Mouse (Mus musculus) midbrain, postnatal 0 days (tissue): Measurements from ENCODE around the gene Ctrc. TPM values are rescaled to one million over a fixed set of nuclear protein-coding genes. Genes with fewer than 3 reads are reported as not detected.

Experiments used
- ATAC-seq: fragments of 200-750 bp; cut with Nextera tagmentation; 2 replicates; pipeline ENCODE4 v1.8.0; 2017; ENCODE audit warnings: moderate number of reproducible peaks, mild to moderate bottlenecking, moderate TSS enrichment, moderate library complexity; ENCODE audit not compliant: low FRiP score
- DNase-seq: peaks from one replicate; pipeline ENCODE4 v3.0.0-alpha.2; 2015; ENCODE audit warnings: low spot score
- H3K27ac ChIP-seq: fragments of 300-500 bp; sonication (generic); 2 replicates; pipeline ENCODE4 v1.5.1; 2014; ENCODE audit warnings: low read depth, mild to moderate bottlenecking, low read length, mixed read lengths
- H3K27me3 ChIP-seq: fragments of 300-500 bp; sonication (generic); 2 replicates; pipeline ENCODE4 v1.6.1; 2014; ENCODE audit warnings: low read length, control low read depth, mixed read lengths; ENCODE audit not compliant: insufficient read depth
- H3K36me3 ChIP-seq: fragments of 300-500 bp; sonication (generic); 2 replicates; pipeline ENCODE4 v1.6.1; 2014; ENCODE audit warnings: low read length, control low read depth, mixed read lengths; ENCODE audit not compliant: insufficient read depth
- H3K4me1 ChIP-seq: fragments of 300-500 bp; sonication (generic); 2 replicates; pipeline ENCODE4 v1.6.1; 2014; ENCODE audit warnings: mild to moderate bottlenecking, control low read depth, antibody characterized with exemption, low read length, mixed read lengths; ENCODE audit not compliant: insufficient read depth
- H3K4me2 ChIP-seq: fragments of 300-500 bp; sonication (generic); 2 replicates; pipeline ENCODE4 v1.6.1; 2014; ENCODE audit warnings: low read depth, mild to moderate bottlenecking, low read length, mixed read lengths; ENCODE audit not compliant: poor library complexity, severe bottlenecking
- H3K4me3 ChIP-seq: fragments of 300-500 bp; sonication (generic); 2 replicates; pipeline ENCODE4 v1.5.1; 2014; ENCODE audit warnings: low read depth, mild to moderate bottlenecking, low read length, moderate library complexity
- H3K9ac ChIP-seq: fragments of 300-500 bp; sonication (generic); replicated peaks from 2 replicates; pipeline ENCODE4 v1.6.1; 2014; ENCODE audit warnings: mild to moderate bottlenecking, low read length, moderate library complexity, mixed read lengths; ENCODE audit not compliant: poor library complexity, severe bottlenecking
- H3K9me3 ChIP-seq: fragments of 300-500 bp; sonication (generic); 2 replicates; pipeline ENCODE4 v1.6.1; 2016; ENCODE audit warnings: low read length, control low read depth
- CTCF ChIP-seq: IDR thresholded peaks from 2 replicates; pipeline ENCODE4 v1.5.1; 2016; ENCODE audit warnings: antibody characterized with exemption, mild to moderate bottlenecking
- WGBS: fragments of 180-500 bp; shearing (Covaris S2); extraction: QIAGEN DNeasy Blood & Tissue Kit; methylation state at CpG from one replicate; pipeline ENCODE4 v1.1.7; 2014; 5-methylcytosine and 5-hydroxymethylcytosine counted together
- polyA plus RNA-seq: library from polyadenylated mRNA; unstranded; fragments of >200 nt; fragmentation: Nextera tagmentation; extraction: Ambion mirVana; gene quantifications from 2 replicates; pipeline ENCODE4 v1.2.1, GENCODE M21; 2015
- total RNA-seq: library from RNA; depleted of rRNA; stranded (reverse); fragments of >200 nt; gene quantifications from 2 replicates; pipeline ENCODE4 v1.2.3, GENCODE M21; 2014

Gene Ctrc
- total and polyA plus RNA-seq, 2 experiments from 2014 or later, result not detected

GRCm38 (mm10) chr4:141792554-141793281 lies 53.4 kb downstream of the Ctrc start:
- H3K9ac ChIP-seq, result peak overlapping the region; percentile 83
- no peaks in the 10 kb centered on the region for H3K9me3 ChIP-seq
- DNase-seq (no peak), ATAC-seq (no peak)
- H3K4me2 ChIP-seq, result peak overlapping the region; percentile 52
- peaks cover 12% of the 10 kb centered on the region for H3K36me3 ChIP-seq
- H3K4me3 ChIP-seq, result peak overlapping the region; percentile 68
- WGBS, result 9% methylated on average over 10 of the region's 10 CpGs
- peak overlapping the region; percentile 92 for H3K27ac ChIP-seq
- TF ChIP-seq CTCF, result no peak
- H3K27me3 ChIP-seq, result no peaks in the 10 kb centered on the region
- H3K4me1 ChIP-seq, result peaks cover 7% of the 10 kb centered on the region; the same call in 1 of the 2 replicates

- H3K9me3 ChIP-seq, result no peaks in the 10 kb centered on the region
- no peak for DNase-seq
- no peak overlapping the region for H3K9ac ChIP-seq
- ATAC-seq, result no peak
- H3K27ac ChIP-seq, result no peak overlapping the region
- H3K27me3 ChIP-seq, result no peaks in the 10 kb centered on the region
- H3K4me2 ChIP-seq, result no peak overlapping the region
- TF ChIP-seq CTCF, result no peak
- peaks cover 7% of the 10 kb centered on the region; the same call in 1 of the 2 replicates for H3K4me1 ChIP-seq
- 87% methylated on average over 8 of the region's 8 CpGs for WGBS
- H3K4me3 ChIP-seq, result no peak overlapping the region
- H3K36me3 ChIP-seq, result peaks cover 4% of the 10 kb centered on the region
These were observed 54.2 kb downstream of the Ctrc start for GRCm38 (mm10) chr4:141791951-141792350.

DNA sequence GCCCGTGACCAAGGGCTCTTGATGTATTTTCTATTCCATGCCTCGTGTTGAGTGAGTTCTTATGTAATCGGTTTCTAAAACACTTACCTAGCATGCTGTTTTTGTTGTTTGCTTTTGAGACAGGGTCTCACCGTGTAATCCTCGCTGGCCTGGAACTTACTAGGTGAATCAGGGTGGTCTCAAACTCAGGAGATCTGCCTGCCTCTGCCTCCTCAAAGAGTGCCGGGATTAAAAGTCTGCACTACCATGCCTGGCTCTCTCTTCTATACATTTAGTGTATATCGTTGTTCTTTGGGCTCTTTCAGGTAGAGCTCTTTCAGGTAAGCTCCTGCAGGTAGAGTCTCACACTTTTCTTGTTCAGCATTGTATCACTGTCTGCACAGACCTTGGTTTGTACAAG lies 54.7 kb downstream of the Ctrc start:
- TF ChIP-seq CTCF, result no peak
- H3K27ac ChIP-seq, result no peak overlapping the region
- no peak overlapping the region for H3K4me3 ChIP-seq
- WGBS, result 90% methylated on average over 7 of the region's 7 CpGs
- H3K4me1 ChIP-seq, result peaks cover 7% of the 10 kb centered on the region; the same call in 1 of the 2 replicates
- ATAC-seq (no peak), DNase-seq (no peak)
- H3K4me2 ChIP-seq, result no peak overlapping the region
- H3K27me3 ChIP-seq, result no peaks in the 10 kb centered on the region
- H3K36me3 ChIP-seq, result 0 out of 2 replicates have a peak, but pooled peaks cover under 1% of the 10 kb centered on the region
- H3K9ac ChIP-seq, result no peak overlapping the region
- H3K9me3 ChIP-seq, result no peaks in the 10 kb centered on the region

DNA sequence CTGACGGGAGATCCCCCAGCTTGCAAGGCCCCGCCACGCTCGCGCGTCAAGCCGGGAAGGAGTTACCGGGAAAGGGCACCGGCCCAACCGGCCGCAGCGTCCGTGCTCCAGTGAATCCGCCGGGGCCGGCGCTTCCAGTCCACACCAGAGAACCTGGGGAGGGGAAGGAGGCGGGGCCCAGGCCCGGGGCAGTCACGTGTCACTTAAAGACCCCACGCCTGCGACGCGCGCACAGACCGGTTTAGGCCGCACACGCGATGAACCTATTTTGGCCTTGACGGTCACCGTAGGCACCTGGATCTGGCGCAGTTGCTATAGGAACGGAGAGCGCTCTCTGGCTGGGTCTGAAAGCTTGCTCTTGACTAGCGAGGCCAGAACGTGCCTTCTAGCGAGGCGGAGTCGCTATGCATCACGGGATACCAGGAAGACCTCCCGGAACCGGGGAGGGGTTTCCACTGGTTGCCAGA lies 55.6 kb downstream of the Ctrc start, which contains the start of gene Dnajc16:
Dnajc16 (minus strand) TSS at position 408 of the 467 bp plus-strand sequence.
- ATAC-seq, result peak; percentile 89
- DNase-seq, result peak; percentile 100
- 0 out of 2 replicates have a peak, but pooled peaks cover 5% of the 10 kb centered on the region for H3K36me3 ChIP-seq
- H3K9me3 ChIP-seq, result no peaks in the 10 kb centered on the region
- H3K27ac ChIP-seq, result peak within 1 kb of the TSS; percentile 88
- H3K27me3 ChIP-seq, result no peaks in the 10 kb centered on the region
- peak within 1 kb of the TSS; percentile 93 for H3K9ac ChIP-seq
- H3K4me2 ChIP-seq, result peak within 1 kb of the TSS; percentile 87
- H3K4me3 ChIP-seq, result peak within 1 kb of the TSS; percentile 98
- TF ChIP-seq CTCF, result peak; percentile 55
- H3K4me1 ChIP-seq, result peaks cover 7% of the 10 kb centered on the region; the same call in 1 of the 2 replicates
- under 1% methylated on average over 34 of the region's 42 CpGs for WGBS

DNA sequence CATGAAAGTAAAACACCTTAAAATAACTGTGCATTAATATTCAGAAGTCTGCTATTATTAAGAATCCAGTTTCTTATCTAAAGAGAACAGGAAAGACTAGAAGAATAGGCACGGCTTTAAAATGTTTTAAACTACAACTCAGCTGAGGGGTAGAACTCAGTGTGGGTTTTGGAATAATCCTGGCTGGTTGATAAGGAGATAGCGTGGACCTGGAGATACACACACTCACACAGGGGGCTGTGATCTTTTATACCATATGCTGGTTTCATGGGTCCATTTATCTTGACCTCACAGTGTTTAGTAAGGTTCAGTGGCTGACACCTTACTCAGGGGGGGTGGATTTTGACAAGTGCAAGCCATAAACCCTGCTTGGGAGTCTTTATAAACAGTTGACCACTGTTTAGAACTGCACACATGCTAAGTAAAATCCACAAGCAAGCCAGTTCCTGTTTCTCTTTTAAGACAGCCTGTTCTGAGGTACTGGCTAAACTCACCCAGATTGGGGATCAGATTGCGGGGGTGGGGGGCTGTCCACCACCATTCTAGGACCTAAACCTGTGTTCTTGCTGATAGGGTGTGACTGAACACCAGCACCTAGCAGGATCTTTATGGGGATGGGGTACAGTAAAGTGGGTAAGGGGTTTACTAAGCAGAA lies 56.5 kb downstream of the Ctrc start:
- TF ChIP-seq CTCF, result no peak
- Histone ChIP-seq H3K9ac (peak overlapping the region; percentile 93), H3K27me3 (no peaks in the 10 kb centered on the region), H3K27ac (peak overlapping the region; percentile 88), H3K4me2 (peak overlapping the region; percentile 87), H3K9me3 (no peaks in the 10 kb centered on the region), H3K4me1 (no peaks in the 10 kb centered on the region), H3K36me3 (peaks cover 9% of the 10 kb centered on the region; the same call in 1 of the 2 replicates), H3K4me3 (peak overlapping the region; percentile 98)
- 53% methylated on average over 3 of the region's 3 CpGs for WGBS
- DNase-seq (no peak), ATAC-seq (no peak)

DNA sequence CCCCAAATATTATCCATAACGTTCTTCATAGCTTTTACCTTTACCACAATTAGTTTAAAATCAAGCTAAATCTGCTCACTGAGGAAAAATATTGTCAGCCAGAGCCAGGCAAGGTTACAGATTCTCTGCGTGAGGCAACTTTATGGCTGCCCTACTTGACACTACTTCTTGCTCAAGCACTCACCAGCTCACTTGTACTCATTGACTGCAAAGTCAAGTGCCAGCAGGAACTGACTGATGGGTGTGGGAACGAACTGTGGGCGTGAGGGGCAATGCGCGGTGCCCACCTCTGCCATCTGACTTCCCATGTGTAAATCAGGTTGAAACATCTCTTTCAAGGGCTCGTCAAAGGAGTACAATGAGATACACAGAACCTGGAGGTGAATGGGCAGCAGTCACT lies 58.7 kb downstream of the Ctrc start:
- Histone ChIP-seq H3K27ac (no peak overlapping the region), H3K4me1 (no peaks in the 10 kb centered on the region), H3K27me3 (no peaks in the 10 kb centered on the region), H3K4me2 (no peak overlapping the region), H3K9ac (no peak overlapping the region), H3K36me3 (peaks cover 28% of the 10 kb centered on the region), H3K9me3 (no peaks in the 10 kb centered on the region), H3K4me3 (no peak overlapping the region)
- TF ChIP-seq CTCF, result no peak
- no peak for DNase-seq
- 95% methylated on average over 7 of the region's 7 CpGs for WGBS
- ATAC-seq, result no peak
